10 mouse cellular contexts compared by ENCODE assay signal in genomic region chr2:165547410-165547809, GRCm38 (mm10). TPM values are rescaled to one million over a fixed set of nuclear protein-coding genes. Genes with fewer than 3 reads are reported as not detected.
DNase-seq lines count a peak whose midpoint lies in the region; ATAC-seq and TF ChIP-seq lines count a peak whose summit lies in the region.
"Had no signal": no experiment of that assay in that cellular context is flagged by ENCODE, and none has a peak within 500 bp of the region (broad histone marks: within the 10 kb centered on the region; RNA-seq: fewer than 3 reads in every experiment).

No protein-coding gene starts in this region.

- no peak overlapping the region for H3K4me3 ChIP-seq in hindbrain, embryonic 11.5 days (ENCODE audit: low read depth, low read length)
- H3K4me3 ChIP-seq in hindbrain, embryonic 13.5 days: no peak overlapping the region
- H3K4me3 ChIP-seq in E14TG2a.4 (replicated peaks; ENCODE audit: low read length): peak overlapping the region; percentile 50
- no peak overlapping the region for H3K4me3 ChIP-seq in liver, embryonic 11.5 days (ENCODE audit: low read depth, low read length)
- H3K4me3 ChIP-seq: embryonic facial prominence, embryonic 13.5 days; limb, embryonic 15.5 days had no signal

- no peak overlapping the region for H3K9ac ChIP-seq in hindbrain, embryonic 11.5 days (ENCODE audit: low read depth, low read length)
- H3K9ac ChIP-seq in hindbrain, embryonic 13.5 days: no peak overlapping the region
- H3K9ac ChIP-seq in liver, embryonic 11.5 days (ENCODE audit: low read depth, low read length): no peak overlapping the region
- H3K9ac ChIP-seq: embryonic facial prominence, embryonic 13.5 days; limb, embryonic 15.5 days had no signal

- WGBS in hindbrain, embryonic 11.5 days: 56% methylated on average over 9 of the region's 9 CpGs
- 54% methylated on average over 9 of the region's 9 CpGs for WGBS in hindbrain, embryonic 13.5 days
- 35% methylated on average over 9 of the region's 9 CpGs for WGBS in liver, embryonic 11.5 days

- no peaks in the 10 kb centered on the region for H3K27me3 ChIP-seq in hindbrain, embryonic 11.5 days (ENCODE audit: control insufficient read depth, insufficient read depth, low read length)
- H3K27me3 ChIP-seq in hindbrain, embryonic 13.5 days: no peaks in the 10 kb centered on the region
- H3K27me3 ChIP-seq in E14TG2a.4 (ENCODE audit: insufficient read depth, low read length): peaks cover 50% of the 10 kb centered on the region
- peaks cover 10% of the 10 kb centered on the region for H3K27me3 ChIP-seq in liver, embryonic 11.5 days (replicated peaks; ENCODE audit: control insufficient read depth, insufficient read depth, low read length)
- H3K27me3 ChIP-seq: embryonic facial prominence, embryonic 13.5 days had no signal

- no peak for ATAC-seq in hindbrain, embryonic 11.5 days (ENCODE audit: low FRiP score)
- no peak for ATAC-seq in hindbrain, embryonic 13.5 days (ENCODE audit: low FRiP score)
- no peak for ATAC-seq in liver, embryonic 11.5 days (replicated peaks; ENCODE audit: low FRiP score)
- ATAC-seq in granulocyte monocyte progenitor cell, adult 5-6 weeks (replicated peaks; ENCODE audit: poor library complexity, severe bottlenecking): no peak

- no peaks in the 10 kb centered on the region for H3K9me3 ChIP-seq in hindbrain, embryonic 11.5 days (ENCODE audit: control insufficient read depth, low read length)
- H3K9me3 ChIP-seq in hindbrain, embryonic 13.5 days: no peaks in the 10 kb centered on the region
- no peaks in the 10 kb centered on the region for H3K9me3 ChIP-seq in E14TG2a.4 (ENCODE audit: low read length)
- no peaks in the 10 kb centered on the region for H3K9me3 ChIP-seq in liver, embryonic 11.5 days (ENCODE audit: control insufficient read depth, low read length)
- H3K9me3 ChIP-seq: embryonic facial prominence, embryonic 13.5 days; limb, embryonic 15.5 days had no signal

- H3K4me1 ChIP-seq in hindbrain, embryonic 11.5 days (replicated peaks; ENCODE audit: control insufficient read depth, insufficient read depth, low read length): no peaks in the 10 kb centered on the region; the same call in 1 of the 2 replicates
- peaks cover 30% of the 10 kb centered on the region for H3K4me1 ChIP-seq in hindbrain, embryonic 13.5 days (replicated peaks)
- H3K4me1 ChIP-seq in E14TG2a.4 (replicated peaks; ENCODE audit: low read depth, low read length): peaks cover 20% of the 10 kb centered on the region
- H3K4me1 ChIP-seq in liver, embryonic 11.5 days (replicated peaks; ENCODE audit: control insufficient read depth, insufficient read depth, low read length): no peaks in the 10 kb centered on the region

- H3K4me2 ChIP-seq in hindbrain, embryonic 11.5 days (replicated peaks; ENCODE audit: low read depth, low read length): no peak overlapping the region
- H3K4me2 ChIP-seq in hindbrain, embryonic 13.5 days: no peak overlapping the region
- no peak overlapping the region for H3K4me2 ChIP-seq in liver, embryonic 11.5 days
- H3K4me2 ChIP-seq: embryonic facial prominence, embryonic 13.5 days; limb, embryonic 15.5 days had no signal

- no peak overlapping the region for H3K27ac ChIP-seq in hindbrain, embryonic 11.5 days (ENCODE audit: low read depth, low read length)
- H3K27ac ChIP-seq in hindbrain, embryonic 13.5 days: no peak overlapping the region
- H3K27ac ChIP-seq in liver, embryonic 11.5 days (ENCODE audit: low read depth, low read length): no peak overlapping the region
- H3K27ac ChIP-seq: embryonic facial prominence, embryonic 13.5 days; limb, embryonic 15.5 days had no signal

- no peak for TF ChIP-seq CTCF in E14TG2a.4 (conservative IDR thresholded peaks at IDR 0.05; ENCODE audit: low read length)

- no peaks in the 10 kb centered on the region for H3K36me3 ChIP-seq in hindbrain, embryonic 11.5 days (ENCODE audit: control insufficient read depth, insufficient read depth, low read length)
- H3K36me3 ChIP-seq in hindbrain, embryonic 13.5 days: no peaks in the 10 kb centered on the region
- no peaks in the 10 kb centered on the region for H3K36me3 ChIP-seq in E14TG2a.4 (ENCODE audit: insufficient read depth, low read length)
- H3K36me3 ChIP-seq in liver, embryonic 11.5 days (ENCODE audit: control insufficient read depth, insufficient read depth, low read length): no peaks in the 10 kb centered on the region
- H3K36me3 ChIP-seq: embryonic facial prominence, embryonic 13.5 days; limb, embryonic 15.5 days had no signal

- peak; percentile 77 for DNase-seq in hindbrain, embryonic 11.5 days (ENCODE audit: low spot score)
- peak; percentile 62 for DNase-seq in adrenal gland, postnatal 14 days
- DNase-seq in frontal cortex, postnatal 25 days (ENCODE audit: low spot score in 2 of 2): peak; percentile 5 to 10
- peak; percentile 35 for DNase-seq in liver, embryonic 11.5 days (ENCODE audit: low spot score)
- peak; percentile 20 to 23 for DNase-seq in thymus, postnatal 10 days (ENCODE audit: low spot score in 2 of 2)

RNA-seq across cellular contexts. Expression of gene Slc2a10, which starts 43.8 kb away (rescaled TPM):
- polyA plus RNA-seq in hindbrain, embryonic 11.5 days (2014; fragmentation: Nextera tagmentation; extraction: Ambion mirVana): 2.3 and 3.2 TPM in 2 replicates
- polyA plus RNA-seq in hindbrain, embryonic 13.5 days (2015; fragmentation: Nextera tagmentation; extraction: Ambion mirVana): 2.8 and 3.1 TPM in 2 replicates
- total RNA-seq in adrenal gland, postnatal 14 days (2021): 0.89 and 0.98 TPM in 2 replicates
- 1.6 and 2.1 TPM in 2 replicates for polyA plus RNA-seq in liver, embryonic 11.5 days (2014; fragmentation: Nextera tagmentation; extraction: Ambion mirVana)
- total RNA-seq in granulocyte monocyte progenitor cell, adult 5-6 weeks (2014; fragmentation: Nextera tagmentation): 0.21 and 1.3 TPM in 2 replicates
- not detected in 2 replicates for total RNA-seq in granulocyte monocyte progenitor cell, adult 5-6 weeks (2017)

RNA-seq across cellular contexts. Expression of gene Eya2, which starts 47.4 kb away (rescaled TPM):
- 14.8 and 21.1 TPM in 2 replicates for polyA plus RNA-seq in hindbrain, embryonic 11.5 days (2014; fragmentation: Nextera tagmentation; extraction: Ambion mirVana)
- 12.8 and 13.1 TPM in 2 replicates for polyA plus RNA-seq in hindbrain, embryonic 13.5 days (2015; fragmentation: Nextera tagmentation; extraction: Ambion mirVana)
- 3.2 and 5.3 TPM in 2 replicates for total RNA-seq in adrenal gland, postnatal 14 days (2021)
- 0.66 and 1.2 TPM in 2 replicates for polyA plus RNA-seq in liver, embryonic 11.5 days (2014; fragmentation: Nextera tagmentation; extraction: Ambion mirVana)
- total RNA-seq in granulocyte monocyte progenitor cell, adult 5-6 weeks (2014; fragmentation: Nextera tagmentation): 6.0 TPM in 1 of 2 replicates, not detected in the other
- total RNA-seq in granulocyte monocyte progenitor cell, adult 5-6 weeks (2017): 0.30 and 1.4 TPM in 2 replicates

RNA-seq across cellular contexts. Expression of gene Trp53rka, which starts 54.3 kb away (rescaled TPM):
- polyA plus RNA-seq in hindbrain, embryonic 11.5 days (2014; fragmentation: Nextera tagmentation; extraction: Ambion mirVana): 51.3 and 53.5 TPM in 2 replicates
- polyA plus RNA-seq in hindbrain, embryonic 13.5 days (2015; fragmentation: Nextera tagmentation; extraction: Ambion mirVana): 43.0 and 45.4 TPM in 2 replicates
- 13.6 and 13.7 TPM in 2 replicates for total RNA-seq in adrenal gland, postnatal 14 days (2021)
- 28.8 and 31.4 TPM in 2 replicates for polyA plus RNA-seq in liver, embryonic 11.5 days (2014; fragmentation: Nextera tagmentation; extraction: Ambion mirVana)
- total RNA-seq in granulocyte monocyte progenitor cell, adult 5-6 weeks (2014; fragmentation: Nextera tagmentation): 4.6 and 7.0 TPM in 2 replicates
- total RNA-seq in granulocyte monocyte progenitor cell, adult 5-6 weeks (2017): 8.4 and 15.7 TPM in 2 replicates

Comparison
In these comparisons a context has a peak if more than half of its experiments do, and no peak if none do; other contexts are left out.
1. DNase-seq: peak in every context shown above with its lines; median percentile 77 in hindbrain, embryonic 11.5 days; 62 in adrenal gland, postnatal 14 days; 35 in liver, embryonic 11.5 days; 22 in thymus, postnatal 10 days; 8 in frontal cortex, postnatal 25 days.